Mouse (Mus musculus) cerebellum, postnatal 4 days (tissue): ENCODE data around the gene Hoxd8.

ENCODE experiments used
- DNase-seq, 2 experiments: peaks; one replicate each; pipeline ENCODE4 v3.0.0; 2022; ENCODE audit warnings: low spot score in 2 of 2, mixed read lengths in 1 of 2

Gene Hoxd8

DNA sequence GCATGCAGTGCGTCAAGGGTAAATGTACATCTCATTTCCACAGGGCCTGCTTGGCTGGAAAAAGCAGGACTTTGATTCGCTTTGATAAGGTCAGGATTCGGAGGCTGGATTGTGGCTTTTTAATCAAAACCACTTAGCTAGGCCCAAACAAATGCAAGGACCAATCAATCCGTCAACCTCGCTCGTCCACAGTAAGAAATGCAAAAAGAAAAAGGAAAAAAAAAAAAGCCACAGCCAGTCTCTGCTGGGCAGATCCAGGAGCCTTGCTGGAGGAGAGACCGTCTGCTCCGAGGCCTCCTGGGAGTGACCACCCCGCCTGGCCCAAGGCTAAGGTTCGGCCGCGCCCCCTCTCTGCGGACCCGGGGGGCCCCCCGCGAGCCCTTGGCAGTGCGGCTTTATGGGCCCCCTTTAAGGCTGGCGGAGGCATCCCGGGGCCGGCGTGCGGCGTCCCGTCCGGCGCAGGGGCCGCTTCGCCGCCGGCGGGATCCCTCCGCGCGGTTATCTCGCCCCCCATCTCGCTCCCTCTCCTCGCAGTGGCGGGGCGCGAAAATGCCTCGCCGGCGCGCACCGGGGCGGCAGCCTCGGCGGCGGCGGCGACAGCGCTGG is at the start of gene Hoxd8:
TSS of gene Hoxd8 (plus strand) at position 223 of the 606 bp plus-strand sequence.
- peak in 1 of 2 experiments; percentile 13 for DNase-seq

DNA sequence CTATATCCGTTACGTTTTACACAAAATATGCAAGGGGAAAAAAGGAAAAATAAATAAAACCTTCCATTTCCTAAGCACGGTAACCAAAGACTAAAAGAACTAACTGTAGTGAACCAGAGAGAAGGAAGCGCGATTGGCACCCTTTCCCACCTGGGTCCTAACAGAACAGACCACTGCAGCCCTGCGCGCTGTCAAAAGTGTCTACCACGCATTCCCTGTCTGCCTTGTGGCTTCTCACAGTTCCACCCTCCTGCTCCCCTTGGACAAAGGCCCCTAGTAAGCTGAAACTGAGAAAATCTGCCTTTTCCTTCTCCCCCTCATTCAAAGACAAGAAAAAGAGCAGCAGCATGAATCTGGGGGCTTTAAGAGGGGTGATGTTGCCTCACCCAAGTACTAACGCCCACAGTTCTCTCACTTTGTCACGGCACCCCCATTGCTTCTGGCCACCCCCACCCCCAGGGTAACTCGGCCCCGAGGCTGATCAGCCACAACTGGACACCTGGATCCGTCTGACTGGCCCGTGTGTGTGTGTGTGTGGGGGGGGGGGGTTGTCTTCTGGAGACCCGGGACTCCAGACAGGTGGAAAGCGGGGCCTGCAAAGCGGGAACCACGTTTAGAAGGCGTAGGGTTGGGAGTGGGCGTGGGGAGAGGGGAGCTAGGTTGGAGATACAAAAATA is 49.5 kb upstream of the Hoxd8 start:
- no peak for DNase-seq

DNA sequence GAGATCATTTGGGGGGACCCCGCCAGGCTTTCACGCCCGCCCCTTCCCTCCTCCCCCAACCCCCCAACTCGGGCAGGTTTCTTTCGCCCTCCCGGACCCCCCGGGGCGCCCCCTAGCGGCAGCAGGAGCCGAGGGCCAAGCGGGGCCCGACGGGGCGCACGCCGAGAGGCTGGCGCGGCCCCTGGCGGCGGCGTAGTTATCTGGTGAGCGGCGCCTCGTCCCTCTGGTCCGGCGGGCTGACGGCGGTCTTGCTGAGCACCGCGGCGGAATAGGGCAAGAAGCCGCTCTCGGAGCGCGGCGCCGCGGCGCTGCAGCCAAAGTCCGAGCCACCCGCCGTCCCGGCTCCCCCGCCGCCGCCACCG is 49.0 kb upstream of the Hoxd8 start:
- peak in 1 of 2 experiments; percentile 40 for DNase-seq

DNA sequence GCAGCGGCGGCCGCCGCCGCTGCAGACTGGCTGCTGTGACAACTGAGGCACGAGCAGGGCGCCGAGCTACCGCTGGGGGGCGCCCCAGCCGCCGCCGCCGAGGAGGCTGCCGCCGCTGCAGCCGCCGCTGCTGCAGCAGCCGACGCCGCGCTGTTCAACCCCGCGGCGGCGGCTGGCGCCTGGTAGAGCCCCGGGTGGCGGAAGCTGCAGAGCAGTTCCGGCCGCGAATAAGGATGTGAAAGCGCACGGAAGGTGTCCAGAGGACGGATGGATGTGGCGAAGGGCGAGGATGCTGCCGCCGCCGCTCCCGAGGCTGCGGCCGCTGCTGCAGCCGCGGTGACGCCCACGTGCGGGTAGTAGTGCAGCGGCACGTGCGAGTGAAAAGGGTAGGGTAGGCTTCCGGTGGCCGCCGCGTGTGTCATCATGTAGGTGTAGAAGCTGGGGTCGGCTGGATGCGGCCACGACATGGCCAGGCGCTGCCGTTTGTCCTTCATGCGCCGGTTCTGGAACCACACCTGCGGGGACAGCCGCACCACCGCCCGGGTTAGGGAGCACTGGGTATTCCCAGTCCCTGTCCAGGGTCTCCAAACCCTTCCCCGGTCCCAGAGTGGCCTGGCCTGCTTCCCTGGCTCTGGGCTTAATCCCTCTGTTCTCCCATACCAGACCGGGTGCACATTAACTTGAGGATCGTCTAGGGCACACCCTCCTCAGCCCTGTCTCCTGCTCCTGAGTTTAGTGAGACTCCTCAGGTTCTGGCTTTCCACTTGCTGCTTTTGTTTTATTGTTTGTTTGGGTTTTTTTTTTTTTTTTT is 48.4 kb upstream of the Hoxd8 start:
- no peak for DNase-seq

DNA sequence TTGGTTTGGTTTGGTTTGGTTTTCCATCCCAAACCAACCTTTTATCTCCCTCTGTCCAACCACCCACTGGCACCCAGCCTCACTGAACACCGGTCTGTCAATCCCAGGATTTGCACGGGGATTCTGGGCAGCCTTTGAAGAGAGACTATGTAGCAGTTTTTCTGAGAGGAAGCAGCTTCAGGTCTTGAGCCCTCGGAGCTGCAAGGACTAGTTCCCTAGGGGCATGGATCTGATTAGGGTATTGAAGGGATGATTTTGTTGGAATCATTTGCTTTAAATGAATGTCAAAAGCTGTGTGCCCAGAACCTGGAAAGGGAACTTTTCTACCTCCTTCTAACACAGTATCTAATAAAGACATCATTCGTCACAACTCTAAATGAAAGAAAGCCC is 47.8 kb upstream of the Hoxd8 start:
- no peak for DNase-seq

DNA sequence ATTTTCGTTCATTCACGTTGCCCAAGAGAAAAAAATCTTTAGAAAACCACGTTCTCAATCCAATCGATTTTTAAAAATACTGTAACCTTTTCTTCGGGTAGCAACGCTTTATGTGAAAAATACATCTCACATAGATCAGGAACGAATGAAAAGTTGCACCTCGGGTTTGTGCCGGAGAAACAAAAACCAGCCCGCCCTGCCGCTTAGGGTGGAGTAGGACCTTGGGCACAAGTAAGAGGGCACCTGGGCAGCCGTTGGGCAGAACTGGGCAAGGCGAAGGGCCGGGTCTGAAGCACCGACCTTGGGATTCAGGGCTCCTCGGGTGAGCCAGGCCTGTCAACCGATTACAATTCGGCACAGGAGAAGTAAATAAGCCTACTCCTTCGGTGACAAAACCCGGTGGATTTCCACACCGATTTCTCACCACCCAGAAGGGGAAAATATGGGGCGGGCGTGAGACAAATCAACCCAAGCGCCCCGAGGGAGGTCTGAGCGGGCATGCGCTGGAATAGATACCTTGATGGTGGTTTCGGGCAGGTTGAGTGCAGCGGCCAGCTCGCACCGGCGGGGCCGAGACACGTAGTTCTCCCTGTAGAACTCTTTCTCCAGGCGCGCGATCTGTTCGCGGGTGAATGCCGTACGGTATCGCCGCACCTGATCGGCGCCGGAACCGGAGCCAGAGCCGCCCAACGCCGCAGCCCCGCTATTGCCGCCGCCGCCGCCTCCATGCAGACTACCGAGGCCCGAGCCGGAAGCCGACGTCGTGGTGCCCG is 47.0 kb upstream of the Hoxd8 start:
- DNase-seq, result no peak

DNA sequence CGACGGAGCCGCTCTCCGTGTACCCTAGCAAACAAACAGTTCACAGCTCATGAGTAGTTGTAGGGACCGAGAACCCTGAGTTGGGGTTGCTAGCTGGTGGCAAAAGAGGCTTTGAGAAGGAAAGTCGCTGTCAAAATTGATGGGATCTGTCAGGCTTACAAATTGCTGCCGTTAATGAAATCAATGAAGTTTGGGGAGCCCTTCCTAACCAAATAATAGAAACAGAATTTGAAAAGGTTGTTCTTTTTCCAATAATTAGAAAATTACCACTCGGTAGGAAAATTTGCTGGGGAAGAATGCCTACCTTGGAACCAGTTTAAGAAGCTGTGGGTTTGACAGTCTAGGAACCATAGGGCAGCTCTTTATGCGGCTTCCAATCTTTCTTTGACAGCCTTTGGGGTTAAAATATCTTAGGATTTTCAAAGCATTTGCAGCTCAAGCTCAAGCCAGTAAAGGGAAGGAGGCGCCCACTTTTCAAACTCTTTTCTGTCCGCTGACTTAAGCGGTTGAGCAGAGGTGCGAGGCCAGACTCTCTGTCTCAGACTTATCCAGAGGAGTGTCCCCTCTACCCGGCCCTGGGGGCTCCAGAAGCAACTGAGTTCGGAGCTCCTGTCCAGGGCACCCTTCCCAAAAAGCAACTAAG is 46.3 kb upstream of the Hoxd8 start:
- no peak for DNase-seq

DNA sequence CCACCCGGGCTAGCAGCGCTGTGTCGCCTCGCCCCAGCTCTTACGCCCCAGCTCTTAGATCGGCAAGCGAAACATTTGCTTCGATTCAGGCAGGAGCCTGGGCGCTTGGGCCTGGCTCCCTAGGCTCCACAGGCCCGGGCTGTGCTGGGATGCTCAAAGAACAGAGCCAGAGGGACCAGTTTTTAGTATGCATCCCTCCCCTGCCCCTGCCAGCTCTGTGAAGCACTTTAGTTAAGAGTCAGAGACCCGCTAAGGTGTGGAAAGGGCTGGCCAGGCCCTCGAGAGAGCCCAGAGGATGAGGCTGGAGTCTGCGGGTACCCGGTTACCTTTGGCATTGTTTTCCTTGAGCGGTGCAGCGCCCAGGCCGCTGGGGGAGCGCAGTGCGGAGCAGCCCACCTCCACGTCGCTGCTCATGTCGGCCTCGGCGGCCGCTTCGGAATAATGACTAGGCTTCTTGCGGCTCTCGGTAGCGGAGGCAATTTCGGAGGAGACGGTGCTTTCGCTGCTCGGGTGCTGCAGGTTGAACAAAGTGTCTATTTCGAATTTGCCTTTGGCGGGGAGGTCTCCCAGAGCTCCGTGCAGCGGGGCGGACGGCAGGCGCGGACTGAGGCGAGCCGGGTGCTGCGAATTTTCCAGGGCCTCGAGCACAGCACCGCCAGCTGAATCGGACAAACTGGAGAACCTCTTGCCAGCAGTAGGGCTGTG is 45.6 kb upstream of the Hoxd8 start:
- no peak for DNase-seq

DNA sequence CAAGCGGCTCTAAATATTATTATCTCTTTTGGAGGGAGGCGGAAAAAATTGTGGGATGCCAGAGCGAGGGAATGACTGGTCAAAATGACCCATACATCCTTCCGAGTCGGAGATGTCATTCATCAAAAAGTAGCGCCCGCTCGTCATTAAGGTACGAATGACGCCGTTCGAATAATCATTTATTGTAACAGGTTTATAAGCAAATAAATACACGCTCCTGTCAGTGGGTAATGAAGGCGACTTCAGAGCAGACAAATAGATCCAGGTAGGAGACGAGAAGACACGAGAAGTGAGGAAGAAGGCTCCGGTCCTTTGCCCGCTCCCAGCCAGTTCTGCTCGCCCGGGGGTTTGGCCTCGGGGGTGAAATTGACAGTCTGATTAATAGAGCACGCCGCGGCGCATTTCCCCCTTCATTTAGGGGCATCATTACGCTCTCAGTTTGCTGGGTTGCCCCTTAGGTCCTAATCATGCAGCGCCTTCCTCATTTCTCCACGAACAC is 44.9 kb upstream of the Hoxd8 start, which contains the start of gene Evx2:
TSS of gene Evx2 (minus strand) at position 51 of the 499 bp plus-strand sequence.
- DNase-seq, result no peak

DNA sequence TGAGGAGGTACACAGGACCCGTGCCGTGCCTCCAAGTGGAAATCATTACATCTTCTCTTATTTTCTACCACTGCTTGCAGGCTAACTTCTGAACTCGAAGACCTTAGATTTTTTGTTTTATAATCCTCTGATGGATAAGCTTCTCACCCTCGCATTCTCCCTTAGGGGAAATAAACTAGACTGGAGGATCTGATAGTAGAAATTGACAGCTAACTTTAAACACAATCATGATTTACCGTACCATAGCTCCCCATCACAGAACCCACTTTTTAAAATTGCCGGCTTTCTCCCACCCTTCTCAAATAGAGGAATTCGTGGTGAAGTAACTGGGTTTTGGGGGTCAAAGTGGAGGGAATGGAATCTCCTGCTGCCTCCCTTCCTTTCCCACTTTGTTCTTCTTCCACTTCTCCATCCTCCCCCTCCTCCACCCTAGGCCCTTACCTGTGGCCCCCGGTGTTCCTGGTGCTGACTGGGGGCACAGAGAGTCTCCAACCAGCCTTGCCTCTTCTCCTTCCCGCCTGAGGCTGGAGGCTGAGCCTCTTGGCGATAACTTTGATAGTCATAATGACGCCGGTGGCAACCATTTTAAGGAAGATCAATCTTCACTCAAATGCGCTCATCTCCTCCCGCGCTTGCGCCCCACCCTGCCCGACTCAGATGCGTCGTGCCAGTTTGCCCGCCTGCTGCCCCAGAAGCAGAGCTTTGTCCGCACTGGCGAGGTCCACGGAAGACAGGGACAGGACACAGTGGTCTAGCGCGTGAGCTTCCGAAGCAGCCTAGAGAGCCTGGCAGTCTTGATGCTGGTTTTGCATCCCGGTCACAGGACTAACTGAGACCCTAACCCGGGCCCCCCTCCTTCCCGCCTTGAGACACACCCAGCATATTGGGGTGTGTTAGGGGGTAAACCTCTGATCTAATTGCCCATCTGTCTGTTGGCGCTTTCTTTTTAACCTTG is 43.7 kb upstream of the Hoxd8 start:
- no peak for DNase-seq

DNA sequence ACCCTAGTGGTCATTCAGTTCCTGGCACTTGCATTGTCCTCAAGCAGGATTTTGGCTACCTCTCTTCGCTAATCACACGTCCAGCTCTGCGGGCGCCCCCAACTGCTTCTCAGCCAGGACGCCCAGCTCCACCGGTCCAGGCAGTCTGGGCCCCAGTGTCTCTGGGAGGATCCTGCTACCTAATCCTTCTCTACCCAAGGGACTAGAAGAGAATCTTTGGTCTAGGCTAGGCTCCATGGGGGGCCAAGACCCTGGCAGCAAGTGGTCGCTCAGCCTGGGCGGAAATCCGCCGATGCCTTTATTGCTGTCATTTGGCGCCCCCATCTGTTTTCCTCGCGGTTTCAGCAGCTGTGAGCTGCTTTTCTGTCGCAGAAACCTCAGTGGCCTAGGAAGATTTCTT is 42.7 kb upstream of the Hoxd8 start:
- peak in 1 of 2 experiments; percentile 71 for DNase-seq

DNA sequence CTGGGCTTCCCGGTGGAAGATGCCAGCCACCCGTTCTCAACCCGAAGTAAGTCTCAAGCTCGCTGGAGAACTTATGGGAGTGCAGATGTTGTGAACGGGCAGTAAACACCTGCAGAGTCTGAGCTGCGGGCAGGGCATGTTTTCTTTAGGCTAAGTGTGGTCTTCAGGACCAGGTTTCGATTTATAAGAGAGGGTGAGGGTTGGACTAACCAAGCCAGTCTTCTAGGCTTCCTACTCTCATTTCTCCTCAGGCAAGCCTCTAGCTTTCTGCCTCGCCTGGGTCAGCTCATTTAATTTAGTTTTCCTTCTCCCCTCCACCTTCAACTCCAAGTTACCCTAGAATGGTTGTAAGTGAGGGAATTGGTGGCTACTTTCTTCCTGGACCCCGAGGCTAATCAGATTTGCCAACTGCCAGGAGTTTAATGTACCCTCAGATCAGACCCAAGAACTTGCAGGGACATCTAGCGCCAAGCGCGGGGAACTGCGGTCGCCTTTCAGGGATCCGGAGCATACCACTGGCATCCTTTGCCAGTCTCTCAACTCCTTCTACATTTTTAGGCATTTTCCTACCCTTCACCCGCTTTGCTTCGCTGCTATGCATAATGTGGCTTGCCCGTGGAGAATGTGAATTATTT is 41.0 kb upstream of the Hoxd8 start:
- DNase-seq, result peak in 1 of 2 experiments; percentile 75

DNA sequence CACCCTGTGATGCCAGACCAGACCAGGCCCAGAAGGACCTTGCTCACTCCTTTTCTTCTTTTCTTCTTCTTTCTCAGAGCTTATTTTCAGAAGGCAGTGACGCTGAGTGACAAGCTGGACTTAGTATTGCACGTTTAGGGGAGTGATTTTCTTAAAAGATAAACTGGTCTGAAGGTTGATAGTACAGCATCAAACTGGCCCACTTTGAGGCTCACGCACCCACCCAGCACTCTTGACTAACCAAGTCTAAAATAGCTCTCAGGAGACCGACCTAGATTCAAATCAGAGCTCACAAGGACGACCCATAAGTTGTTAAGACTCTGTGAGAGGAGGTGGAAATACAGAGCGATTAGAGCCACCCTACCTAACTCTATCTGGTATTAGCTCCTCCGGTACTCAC is 38.0 kb upstream of the Hoxd8 start:
- DNase-seq, result no peak

DNA sequence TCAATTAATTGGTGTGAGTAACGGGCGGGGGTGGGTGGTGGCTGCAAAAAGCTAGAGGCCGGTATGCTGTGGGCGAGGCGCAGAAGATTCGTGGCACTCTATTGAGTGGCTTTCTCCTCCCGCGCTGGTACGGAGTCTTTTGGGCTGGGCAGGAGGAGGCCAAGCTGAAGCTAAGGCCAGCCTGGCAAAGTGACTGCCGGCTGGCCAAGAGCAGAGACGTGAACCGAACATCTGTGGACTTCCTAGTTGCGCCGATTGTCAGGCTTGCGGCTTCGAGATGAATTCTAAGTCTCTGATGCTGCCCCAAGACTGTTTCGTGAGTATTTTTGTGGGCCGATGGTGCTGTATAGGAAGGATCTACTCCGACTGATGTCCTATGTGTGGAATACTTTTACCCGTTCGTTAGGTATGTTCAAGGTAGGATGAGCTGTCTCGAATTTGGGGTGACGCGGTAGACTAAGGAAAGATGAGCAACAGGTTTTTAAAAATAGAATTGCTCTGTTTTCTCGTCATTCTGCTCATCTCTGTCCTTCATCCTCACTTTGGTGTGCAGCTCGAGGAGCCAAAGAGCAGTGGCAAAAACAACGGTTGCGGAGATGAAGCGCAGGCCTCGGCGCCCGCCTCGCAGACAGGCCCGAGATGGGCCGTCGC is 37.1 kb upstream of the Hoxd8 start:
- DNase-seq, result no peak

DNA sequence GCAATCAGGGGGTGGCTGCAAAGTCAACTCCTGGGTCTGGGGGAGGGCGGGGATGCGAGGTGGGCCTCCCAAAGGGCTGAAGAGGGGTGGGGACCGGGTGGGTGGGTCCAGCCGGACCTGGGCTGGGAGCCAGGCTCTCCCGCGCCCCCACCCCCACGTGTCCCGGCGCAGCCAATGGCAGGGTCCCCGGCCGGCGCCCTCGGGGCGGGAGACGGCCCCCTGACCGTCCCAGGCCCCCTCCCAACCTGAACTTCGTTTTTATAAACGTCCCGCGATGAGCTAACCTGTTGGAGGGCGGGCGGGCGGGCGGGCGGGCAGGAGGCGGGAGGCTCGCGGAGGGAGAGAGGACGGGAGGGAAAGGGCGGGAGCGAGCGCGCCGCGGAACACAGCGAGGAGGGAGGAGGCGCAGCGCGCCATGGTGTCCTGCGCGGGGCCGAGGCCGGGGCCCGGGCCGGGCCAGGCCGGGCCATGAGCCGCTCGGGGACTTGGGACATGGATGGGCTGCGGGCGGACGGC is 36.5 kb upstream of the Hoxd8 start, which contains the start of gene Hoxd13:
TSS of gene Hoxd13 (plus strand) at position 469 of the 516 bp plus-strand sequence.
- DNase-seq, result no peak

DNA sequence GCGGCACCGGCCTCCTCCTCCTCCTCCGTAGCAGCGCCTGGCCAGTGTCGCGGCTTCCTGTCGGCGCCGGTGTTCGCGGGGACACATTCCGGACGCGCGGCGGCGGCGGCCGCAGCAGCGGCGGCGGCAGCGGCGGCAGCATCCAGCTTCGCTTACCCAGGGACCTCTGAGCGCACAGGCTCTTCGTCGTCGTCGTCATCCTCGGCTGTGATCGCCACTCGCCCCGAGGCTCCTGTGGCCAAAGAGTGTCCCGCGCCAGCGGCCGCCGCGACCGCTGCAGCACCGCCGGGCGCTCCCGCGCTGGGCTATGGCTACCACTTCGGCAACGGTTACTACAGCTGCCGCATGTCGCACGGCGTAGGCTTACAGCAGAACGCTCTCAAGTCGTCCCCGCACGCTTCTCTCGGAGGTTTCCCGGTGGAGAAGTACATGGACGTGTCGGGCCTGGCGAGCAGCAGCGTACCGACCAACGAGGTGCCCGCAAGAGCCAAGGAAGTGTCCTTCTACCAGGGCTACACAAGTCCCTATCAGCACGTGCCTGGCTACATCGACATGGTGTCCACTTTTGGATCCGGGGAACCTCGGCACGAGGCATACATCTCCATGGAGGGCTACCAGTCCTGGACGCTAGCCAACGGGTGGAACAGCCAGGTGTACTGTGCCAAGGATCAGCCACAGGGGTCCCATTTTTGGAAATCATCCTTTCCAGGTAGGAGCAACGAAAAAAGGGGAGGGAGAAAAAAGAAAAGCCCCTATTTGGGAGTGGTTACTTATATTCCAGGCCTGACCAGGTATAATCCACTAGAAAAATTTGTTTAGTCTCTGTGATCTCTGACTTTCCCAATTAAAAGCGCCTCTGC is 35.8 kb upstream of the Hoxd8 start:
- DNase-seq, result no peak

DNA sequence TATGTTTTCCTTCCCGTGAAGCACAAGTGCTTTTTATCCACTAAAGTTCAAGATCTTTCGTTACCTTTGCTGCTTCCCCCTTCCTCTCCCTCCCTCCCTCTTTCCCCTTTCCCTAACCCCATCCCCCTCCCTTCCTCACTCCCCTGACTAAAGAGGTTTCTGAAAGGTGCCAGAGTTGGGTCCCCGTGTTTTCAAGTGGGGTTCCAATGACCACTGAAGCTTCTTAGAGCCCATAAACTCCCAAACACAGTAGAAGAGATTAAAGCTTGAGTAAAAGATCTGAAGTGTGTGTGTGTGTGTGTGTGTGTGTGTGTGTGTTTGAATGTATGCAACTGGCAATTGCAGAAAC is 35.2 kb upstream of the Hoxd8 start:
- DNase-seq, result no peak
